Mouse (Mus musculus) kidney, adult 18-20 months (tissue): ENCODE data around the gene Gfi1.
A peak's percentile ranks its signal among the peaks of the same experiment; 100 is the strongest.

Experiments
- DNase-seq: peaks from one replicate; pipeline ENCODE4 v3.0.0; 2021

Gfi1 gene

DNA sequence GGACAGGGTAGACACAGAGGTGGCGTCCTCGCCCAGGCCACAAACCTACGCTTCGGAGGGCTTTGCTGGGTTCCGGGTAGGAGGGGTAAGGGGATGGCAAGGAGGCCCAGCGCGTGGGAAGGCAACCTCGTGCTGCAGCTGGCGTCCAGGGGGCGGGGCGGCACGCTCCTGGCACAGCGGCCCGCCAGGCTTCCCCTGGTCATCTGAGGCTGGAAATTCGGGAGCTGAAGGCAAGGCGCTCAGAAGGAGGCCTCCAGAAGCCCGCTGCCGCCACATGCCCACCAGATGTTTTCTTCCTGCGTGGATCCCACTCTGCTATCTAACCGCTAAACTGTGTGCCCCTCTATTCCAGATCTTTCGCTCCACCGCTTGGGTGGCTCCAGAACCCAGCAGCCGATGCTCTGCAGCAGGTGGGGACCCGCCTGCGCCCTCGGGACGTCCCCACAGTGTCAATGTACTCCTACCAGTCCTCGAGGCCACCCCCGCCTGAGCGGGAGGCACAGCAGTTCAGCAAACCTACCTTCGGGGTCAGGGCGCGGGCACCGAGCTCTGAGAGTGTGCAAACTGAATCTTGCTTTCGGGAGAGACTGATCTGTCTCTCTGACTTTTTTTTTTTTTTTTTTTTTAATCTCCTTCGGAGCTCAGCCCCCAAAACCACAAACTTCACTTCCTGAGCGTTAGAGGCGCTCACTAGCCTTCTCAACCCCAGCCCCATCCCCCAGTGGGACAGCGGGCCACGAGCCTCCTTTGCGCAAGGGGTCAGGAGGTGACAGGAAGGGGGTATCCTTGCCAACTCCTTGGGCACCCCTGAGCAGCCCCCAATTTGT, at the start of gene Gfi1:
TSS of gene Gfi1 (minus strand) at position 602 of the 827 bp plus-strand sequence.
- DNase-seq, result peak; percentile 25

DNA sequence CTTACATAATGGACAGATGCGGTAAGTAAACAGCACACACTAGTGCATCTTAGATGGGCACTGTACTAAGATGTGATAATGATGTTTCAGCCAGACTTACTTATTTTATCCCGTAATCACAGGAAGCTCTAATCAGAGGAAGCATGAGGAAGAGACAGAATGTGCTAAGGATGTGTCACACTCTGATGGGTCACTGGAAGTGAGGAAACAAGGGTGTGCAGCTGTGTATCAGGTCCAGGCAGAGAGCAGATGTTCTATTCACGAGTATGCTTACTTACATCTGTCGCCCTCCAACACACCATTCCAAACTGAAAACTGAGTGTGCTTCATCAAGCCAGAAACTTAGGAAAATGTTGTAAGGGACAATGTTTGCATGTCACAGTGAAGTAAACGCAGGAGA, 46.2 kb upstream of the Gfi1 start:
- no peak for DNase-seq

DNA sequence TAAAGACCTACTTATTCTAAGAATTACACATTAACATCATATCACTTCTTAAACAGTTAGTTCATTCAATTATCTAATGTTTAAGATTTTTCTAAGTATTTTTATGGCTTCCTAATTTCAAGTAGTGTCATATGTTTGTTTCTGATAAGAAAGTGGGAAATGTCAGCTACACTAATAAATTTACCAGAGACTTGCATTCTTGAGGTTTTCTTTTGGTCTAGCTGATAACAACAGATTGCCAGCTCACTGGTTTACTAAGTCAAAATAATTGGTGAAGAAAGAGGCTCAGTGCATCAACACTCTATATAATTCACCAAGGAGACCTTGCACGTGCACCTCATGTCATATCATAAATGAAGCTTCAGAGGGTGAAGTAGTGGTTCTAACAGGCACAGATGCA, 42.4 kb upstream of the Gfi1 start:
- no peak for DNase-seq

DNA sequence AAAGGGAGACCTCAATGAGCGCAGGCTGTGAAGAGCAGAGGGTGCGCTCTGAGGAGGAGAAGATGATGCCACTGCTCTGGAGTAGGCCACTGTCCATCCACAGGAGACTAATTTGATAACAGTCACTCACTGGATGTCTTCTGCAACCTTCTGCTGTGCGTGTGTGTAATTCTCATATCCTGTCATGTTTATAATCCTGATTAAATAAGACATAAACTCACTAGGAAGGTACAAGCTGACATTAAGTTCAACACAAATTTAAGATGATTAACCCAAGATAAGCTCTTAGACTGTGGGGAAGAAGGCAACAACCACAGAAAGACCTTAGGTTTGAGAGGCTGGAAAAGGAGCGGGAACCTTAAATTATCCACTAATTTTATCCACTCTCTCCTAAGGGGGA, 40.1 kb upstream of the Gfi1 start:
- no peak for DNase-seq

DNA sequence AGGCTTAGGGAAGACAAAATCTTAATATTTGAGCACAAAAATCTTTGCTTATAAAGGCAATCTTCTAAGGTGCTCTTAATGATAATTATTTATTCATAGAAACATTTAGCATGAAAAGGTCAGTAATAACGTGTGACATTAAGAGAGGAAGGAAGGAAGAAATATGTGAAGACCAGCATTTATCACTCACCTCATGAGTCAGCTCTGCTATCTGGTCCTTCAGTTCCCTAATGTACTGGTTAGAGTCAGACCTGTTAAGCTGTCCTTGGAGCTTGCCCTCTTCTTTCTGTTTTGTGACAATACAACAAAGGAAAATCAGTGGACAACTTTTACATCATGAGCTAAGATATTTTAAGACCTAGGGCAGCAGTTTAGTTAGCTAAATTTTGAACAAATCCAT, 38.6 kb upstream of the Gfi1 start:
- DNase-seq, result no peak

DNA sequence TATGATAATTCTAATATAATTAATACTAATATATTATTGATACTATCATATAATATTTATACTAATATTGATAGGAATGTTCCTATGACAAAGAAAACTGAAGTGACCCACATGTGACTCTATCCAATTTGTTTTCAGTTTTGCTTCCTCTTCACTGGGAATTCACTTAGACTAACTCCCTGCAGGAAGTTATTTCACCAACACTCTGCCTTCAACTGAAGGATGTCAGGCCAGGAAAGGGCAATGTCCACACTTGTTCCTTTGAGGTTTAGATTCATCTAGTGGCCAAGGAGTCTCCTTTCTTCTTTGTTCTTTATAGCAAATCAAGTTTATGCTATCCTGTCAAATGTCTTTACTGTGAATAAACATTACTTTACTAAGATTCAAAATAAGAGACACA, 37.8 kb upstream of the Gfi1 start:
- DNase-seq, result no peak

DNA sequence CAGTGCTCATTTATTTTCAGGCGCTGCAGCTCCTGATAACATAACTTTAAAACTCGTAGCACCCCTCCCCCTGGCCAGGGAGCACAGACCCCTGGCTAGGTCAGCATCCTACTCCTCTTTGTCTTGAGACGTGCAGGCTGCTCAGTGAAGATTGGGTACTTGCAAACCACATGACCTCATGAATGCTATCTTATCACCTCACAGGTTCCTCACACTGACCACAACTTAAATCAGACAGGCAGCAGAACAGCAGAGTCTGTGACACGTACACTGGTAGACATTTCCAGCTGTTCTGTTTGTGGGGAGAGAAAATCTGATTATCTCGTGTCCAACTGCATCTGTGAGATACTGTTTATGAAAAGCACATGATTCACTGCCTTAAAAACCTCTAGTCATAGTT, 33.3 kb upstream of the Gfi1 start:
- no peak for DNase-seq

DNA sequence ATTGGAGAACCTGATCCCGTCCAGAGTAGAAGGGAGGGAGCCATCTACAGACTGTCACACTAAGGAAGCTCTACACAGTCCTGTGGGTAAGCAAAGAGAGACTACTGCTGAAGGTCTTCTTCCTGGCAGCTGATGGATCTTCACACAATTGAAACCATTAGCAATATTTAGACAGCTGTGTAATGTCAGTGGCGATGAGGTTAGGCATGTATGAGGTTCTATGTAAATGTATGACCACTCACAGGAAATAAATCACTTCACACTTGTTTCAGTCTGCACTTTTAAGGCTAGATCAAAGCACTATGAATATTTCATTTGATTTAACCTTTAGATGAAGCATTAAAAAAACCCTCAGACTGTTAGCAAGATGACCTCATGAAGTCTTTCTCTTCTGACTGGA, 30.2 kb upstream of the Gfi1 start:
- DNase-seq, result no peak

DNA sequence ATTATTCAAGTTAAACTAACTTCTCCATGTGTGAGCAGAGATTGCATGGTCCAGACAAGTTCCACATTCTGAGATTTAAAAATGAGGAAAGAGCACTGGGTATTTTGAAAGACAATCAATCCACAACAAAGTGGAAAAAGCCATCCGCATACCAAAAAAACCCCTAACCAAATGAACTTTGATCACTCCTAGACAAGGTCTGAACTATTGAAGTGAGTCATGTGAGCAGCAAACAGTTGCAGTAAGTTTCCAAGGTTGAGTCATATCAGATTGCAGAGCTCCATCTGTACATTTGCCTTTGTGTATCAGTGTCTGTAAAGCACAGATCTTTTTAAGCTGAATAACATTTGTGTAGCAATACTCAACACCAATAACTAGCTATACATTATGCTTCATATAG, 28.9 kb upstream of the Gfi1 start:
- DNase-seq, result no peak

DNA sequence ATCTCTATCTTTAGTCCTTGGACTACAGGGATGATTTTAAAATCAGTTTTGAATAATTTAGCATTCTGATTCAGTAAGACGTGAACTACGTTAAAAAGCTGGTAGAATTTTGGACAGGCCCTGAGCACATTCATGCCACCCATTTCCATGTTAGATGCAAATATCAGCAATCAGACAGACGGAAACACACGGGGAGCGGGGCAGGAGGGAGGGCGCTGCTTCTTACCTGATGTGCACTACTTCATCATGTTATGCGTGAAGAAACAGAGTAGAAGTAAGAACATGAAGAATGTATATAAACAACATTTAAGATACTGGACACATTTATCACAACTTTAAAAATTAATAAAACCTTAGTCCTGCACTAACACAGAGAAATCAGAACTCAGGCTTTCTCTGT, 27.8 kb upstream of the Gfi1 start:
- DNase-seq, result no peak

DNA sequence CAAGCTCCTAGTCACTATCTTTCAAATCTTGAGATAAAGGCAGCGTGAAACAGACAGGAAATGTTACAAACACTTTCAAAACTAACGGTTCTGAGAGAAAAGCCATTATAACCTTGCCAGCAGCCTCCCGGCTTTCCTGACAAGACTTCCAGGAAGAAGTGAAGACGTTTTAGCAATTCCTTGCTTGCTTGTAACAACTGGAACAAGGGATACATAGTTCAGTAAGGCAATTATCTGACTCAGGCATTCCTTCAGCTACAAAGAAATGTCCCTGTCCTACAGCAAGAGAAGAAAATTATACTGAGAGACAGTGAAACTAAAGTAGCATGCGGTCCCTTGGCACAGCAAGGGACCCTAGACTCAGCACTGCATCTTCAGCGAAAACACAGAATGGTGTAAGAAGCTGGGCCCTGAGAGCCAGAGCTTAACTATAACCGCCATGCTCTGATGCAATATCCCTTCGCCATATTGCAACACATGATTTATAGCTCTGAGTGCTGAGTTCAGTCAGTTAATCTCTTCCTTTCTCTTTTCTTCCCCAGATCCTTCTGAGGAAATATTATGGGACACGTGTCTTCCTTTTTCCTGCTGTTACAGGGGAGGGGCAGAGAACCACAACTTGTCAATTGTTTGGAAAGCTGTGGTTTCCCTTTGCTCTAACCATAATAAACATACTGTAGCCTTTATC, 23.5 kb upstream of the Gfi1 start:
- DNase-seq, result no peak

DNA sequence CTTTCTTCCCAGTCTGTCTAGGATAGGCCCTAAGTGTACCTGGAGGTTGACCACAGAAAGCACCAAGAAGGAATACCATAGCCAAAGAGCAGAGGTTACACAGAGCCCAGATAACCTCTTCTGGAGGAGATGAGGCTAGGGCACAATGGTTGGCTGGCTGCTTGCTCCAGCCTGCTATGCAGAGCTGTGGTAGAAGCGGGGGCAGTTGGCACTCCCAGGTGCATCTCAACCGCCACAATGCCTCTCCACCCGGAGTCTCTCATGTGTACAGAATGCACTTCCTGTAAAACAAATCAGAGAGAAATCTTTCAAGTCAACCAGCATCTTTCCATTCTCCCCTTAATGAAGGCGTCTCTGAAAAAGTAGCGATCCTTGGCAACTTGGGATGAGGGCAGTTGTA, 13.2 kb upstream of the Gfi1 start:
- DNase-seq, result no peak

DNA sequence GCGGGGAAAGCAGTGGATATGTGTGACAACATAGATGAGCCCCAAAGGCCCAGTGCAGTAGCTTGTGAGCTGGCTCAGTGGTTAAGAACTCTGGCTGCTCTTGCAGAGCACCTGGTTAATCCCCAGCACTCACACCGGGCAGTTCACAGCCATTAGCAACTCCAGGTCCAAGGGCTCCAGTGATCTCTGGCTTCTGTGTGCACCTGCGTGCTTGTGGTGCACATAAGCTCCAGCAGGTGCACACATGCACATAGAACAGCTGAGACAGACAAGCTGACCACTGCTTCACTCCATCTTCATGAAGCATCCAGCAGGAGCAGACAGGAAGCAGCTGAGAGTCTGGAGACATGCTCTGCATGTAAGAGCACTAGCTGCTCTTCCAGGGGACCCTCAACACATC, 12.5 kb upstream of the Gfi1 start:
- DNase-seq, result no peak

DNA sequence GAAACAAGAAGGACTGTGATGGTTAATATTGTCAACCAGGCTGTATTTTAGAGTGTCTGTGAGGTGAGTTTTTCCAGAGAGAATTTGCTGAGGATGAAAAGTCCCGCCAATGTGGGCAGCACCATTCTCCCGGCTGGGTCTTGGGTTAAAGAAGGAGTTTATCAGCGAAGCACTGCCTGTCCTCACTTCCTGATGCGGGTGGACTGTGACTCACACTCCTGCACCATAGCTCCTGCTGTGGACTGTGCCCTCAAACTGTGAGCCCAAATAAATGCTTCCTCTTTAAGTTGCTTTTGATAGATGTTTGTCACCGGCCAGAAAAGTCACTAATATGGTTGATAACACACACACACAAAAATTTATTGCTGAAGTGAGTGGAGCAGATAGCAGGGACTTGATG, 10.3 kb upstream of the Gfi1 start:
- no peak for DNase-seq

DNA sequence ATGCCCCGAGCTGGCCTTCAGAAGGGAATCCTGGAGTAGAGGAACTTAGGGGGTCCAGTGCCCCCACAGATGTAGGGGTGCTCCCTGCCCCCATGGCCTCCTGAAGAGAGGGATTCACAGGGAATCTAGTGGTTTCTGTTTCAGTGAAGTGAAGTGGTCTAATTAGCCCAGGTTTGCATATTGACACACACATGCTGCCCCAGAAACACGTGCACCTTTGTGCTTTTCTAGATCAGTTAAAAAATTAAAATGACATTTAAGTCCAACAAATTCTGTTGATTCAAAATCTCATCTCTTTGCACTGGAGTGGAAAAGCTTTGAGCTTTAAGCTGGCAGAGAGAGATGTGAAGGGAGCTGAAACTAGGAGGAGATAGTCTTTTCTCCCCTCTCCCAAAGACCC, 6.0 kb upstream of the Gfi1 start:
- DNase-seq, result no peak

DNA sequence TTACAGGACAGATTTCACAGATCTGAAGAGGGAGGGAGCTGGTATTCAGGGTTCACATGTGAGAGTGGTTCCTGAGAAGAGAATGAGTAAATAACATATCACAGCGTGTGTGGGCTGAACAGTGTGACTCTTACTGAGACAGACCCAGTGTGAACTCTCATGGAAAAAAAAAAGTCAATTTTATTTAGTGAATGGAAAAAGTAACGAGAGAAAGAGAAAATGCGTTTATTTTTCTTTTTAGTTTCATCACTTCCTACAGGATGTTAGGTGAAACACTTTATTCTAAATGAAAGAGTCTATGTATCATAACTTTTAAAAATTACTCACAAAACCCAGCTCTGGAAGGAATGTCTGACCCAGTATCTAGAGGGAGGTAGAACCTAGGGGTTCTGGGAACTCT, 5.6 kb upstream of the Gfi1 start:
- DNase-seq, result no peak

DNA sequence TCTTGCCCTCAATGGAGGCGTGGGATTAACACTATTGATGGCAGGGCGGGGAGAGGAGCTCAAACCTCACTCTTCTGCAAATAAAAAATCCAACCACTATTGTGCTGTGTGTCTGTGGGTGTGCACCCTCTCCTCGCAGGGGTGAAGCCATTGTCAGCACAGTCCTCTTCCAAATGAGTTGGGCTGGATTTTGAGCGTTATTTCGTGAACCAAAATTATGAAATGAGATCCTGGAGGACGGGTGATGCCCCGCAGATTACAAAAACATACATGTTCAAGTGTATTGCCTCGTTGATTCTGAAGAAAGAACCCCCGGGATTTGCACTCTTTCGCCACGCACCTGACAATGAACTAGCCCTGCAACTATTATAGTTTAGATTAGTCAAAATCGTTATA, 1.2 kb upstream of the Gfi1 start:
- peak; percentile 8 for DNase-seq

DNA sequence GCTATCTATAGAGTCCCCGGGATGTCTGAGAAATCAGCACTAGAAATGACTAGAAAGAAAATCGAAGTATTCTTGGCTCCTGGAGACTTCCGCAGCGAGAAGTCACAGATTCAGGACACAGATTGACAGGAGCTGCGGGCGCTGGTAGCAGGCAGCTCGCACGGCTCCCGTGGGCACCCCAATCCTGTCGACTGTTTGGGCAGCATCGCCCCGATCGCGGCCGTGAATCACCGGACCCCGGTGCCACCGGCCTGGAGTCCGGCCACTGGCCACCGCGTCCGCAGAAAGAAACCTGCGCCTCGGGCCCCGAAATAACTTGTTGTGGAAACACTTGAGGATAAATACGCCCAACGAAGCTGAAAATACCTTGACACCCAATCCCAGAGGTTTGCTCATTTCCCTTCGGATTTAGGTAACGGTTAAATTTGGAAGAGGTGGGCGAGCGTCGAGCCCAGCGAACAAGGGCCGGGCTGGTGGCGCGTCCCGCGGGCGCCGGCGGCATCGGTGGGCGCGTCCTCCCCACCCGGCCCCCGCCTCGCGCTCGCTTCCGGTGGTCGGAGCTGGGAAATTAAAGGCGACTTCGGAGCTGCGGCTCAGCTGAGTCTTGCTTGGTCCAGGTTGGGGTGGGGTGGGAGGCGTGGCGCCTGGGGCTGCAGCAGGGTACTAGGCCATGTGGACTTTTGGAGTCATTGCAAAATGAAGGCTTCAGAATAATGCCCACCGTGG, 608 bp upstream of the Gfi1 start:
- peak; percentile 26 for DNase-seq

DNA sequence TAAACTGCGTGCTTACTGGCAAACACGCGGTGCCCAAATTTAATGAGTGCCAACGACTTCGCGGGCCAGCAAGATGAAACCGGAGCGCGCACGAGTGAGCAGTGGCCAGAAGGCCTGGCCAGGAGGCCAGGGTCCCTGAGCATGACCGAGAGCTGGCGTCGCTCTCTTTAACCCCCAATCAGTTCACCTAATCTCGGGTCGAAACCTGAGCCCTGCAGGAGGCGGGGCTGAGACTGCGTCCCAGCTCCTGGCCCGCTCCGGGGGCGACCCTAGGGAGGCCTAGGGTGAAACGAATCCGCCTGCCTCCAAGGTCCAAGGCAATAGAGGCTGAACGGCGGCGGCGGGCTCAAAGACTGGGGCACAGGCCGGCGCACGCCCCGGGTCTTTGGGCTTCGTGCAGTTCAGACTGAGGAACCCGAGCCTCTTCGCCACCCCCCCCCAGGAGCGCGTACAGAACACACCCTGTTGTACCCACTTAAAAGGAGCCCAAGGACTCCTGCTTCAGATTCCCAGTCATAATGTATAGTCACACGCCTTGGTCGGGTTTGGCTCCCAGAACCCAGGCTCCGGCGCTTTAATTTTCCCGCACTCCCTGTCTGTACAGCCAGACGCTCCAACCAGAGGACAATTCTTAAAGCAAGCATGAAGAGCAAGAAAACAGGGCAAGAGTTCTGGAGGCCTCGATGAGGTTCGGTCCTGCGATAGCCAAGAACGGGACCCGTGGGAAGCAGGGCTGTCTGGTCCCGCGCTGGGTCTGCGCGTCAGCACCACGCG, 988 bp downstream of the Gfi1 start:
- DNase-seq, result peak; percentile 22

DNA sequence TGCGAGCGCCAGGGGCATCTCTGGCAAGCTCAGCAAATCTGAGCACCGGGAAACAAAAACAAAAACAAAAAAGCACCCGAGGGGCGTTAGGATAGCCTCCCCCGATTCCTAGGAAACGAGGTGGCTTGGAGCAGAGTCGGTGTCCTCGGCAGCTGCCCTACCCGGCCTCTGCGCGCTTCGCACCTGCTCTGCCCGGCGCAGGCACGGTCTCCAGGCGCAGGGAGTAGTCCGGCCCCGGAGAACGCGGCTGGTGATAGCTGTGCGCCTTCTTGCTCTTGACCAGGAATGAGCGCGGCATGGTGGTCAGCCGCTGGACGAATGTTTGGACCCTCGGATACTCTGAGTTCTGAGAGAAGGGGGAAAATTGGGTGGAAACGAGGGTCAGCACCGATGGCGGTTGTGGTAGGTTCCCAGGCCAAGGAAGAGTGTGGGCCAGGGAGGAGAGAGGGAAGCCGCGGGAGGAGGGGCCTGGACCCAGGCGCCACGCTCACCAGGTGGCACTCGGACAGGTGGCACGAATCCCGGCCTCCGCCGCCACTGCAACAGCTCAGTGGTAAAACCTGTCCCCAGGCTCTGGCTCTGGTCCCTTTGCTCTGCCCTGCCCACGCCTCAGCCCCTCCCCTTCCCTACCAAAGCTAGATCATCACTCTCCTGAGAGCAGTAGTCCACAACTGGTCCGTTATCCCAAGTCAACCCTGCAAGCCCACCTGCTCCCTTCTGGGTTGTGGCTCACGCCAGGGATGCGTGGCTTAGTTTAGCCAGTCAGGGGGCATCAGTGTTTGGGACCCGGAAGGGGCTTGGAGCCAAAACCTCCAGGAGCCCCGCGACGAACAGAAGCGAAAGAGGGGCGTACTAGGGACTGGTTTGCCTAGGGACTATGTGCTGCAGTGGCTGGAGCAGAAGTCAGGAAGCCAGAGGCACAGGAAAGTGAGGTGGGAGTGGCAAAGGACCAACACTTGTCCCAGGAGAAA, 2.0 kb downstream of the Gfi1 start:
- peak; percentile 16 for DNase-seq

DNA sequence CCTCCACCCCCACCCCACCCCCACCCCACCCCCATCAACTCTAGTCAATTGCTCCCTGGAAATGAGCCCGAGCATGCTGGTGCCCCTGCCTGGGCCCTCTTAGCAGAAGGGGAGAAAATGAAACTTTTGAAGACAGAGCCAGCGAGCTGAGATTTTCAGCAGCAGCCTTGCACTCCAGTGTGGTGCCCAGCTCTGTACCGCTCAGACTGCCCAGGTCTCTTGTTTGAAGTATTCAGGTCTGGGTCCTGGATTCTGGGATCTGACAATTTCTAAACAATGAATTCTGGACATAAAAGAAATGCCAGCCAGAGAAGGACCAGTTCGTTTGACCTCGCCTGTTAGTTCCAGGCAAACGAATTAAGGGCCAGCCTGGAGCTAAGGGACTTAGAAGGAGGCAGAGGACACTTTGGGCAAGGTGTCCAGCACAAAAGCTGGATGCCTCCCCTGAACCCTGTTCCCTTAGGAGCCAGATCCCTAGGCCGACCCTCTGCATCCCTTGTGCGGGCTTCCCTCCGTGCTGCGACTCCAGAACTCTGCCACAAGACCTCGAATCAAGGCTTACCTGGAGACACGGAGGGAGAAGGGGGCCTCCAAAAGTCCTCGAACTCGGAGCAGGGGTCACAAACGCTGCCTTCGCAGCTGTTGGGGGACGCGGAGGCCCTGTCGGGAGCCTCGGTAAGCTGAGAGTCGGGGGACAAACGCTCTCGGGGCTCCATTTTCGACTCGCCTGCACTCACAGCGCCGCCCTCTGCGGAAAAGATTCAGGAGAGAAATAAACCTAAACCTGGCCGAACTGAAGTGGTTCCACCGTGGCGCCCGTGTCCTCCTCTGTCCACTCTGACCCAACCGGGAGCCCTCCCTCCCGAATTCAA, 2.9 kb downstream of the Gfi1 start:
- DNase-seq, result peak; percentile 33
